Mouse (Mus musculus) MEL (cell line): ENCODE measurements around the gene Cacng2. TPM values are rescaled to one million over a fixed set of nuclear protein-coding genes. Genes with fewer than 3 reads are reported as not detected.

Source experiments
- DNase-seq: peaks from one replicate; pipeline ENCODE4 v3.0.0; 2011; ENCODE audit warnings: low read depth, low spot score
- H3K27ac ChIP-seq: 2 replicates; pipeline ENCODE4 v1.5.1; 2012; ENCODE audit warnings: low read depth, mild to moderate bottlenecking, control low read depth, low read length, moderate library complexity; ENCODE audit not compliant: control insufficient read depth
- H3K27me3 ChIP-seq, 2 experiments: fragments of 150-350 bp in 1 of 2; sonication (generic) in 1 of 2; 2 replicates each; pipeline ENCODE4 v1.6.1; 2012; ENCODE audit warnings: low read length in 2 of 2, mild to moderate bottlenecking in 2 of 2, improper control_type of control experiment in 1 of 2, moderate library complexity in 1 of 2; ENCODE audit not compliant: insufficient read depth in 2 of 2, control insufficient read depth in 1 of 2
- H3K36me3 ChIP-seq, 2 experiments: 2 replicates each; pipeline ENCODE4 v1.6.1; 2012 to 2014; ENCODE audit warnings: low read length in 2 of 2, improper control_type of control experiment in 1 of 2, inconsistent platforms in 1 of 2, mild to moderate bottlenecking in 1 of 2; ENCODE audit not compliant: insufficient read depth in 2 of 2, control insufficient read depth in 1 of 2
- H3K4me1 ChIP-seq, 2 experiments: fragments of 150-350 bp in 1 of 2; sonication (generic) in 1 of 2; 2 replicates each; pipeline ENCODE4 v1.6.1; 2012; ENCODE audit warnings: low read length in 2 of 2, improper control_type of control experiment in 1 of 2, mild to moderate bottlenecking in 1 of 2; ENCODE audit not compliant: insufficient read depth in 2 of 2, control insufficient read depth in 1 of 2
- H3K4me3 ChIP-seq, 2 experiments: fragments of 150-350 bp in 1 of 2; sonication (generic) in 1 of 2; 2 replicates each; pipeline ENCODE4 v1.5.1; 2012; ENCODE audit warnings: low read depth in 2 of 2, low read length in 2 of 2, mild to moderate bottlenecking in 2 of 2, moderate library complexity in 2 of 2, control low read depth in 1 of 2, improper control_type of control experiment in 1 of 2; ENCODE audit not compliant: control insufficient read depth in 1 of 2, insufficient read depth in 1 of 2
- H3K79me2 ChIP-seq: 2 replicates; pipeline ENCODE4 v1.6.1; 2012; ENCODE audit warnings: mild to moderate bottlenecking, low read length, moderate library complexity; ENCODE audit not compliant: control insufficient read depth, poor library complexity, insufficient read depth
- H3K9ac ChIP-seq: 2 replicates; pipeline ENCODE4 v1.6.1; 2012; ENCODE audit warnings: low read depth, mild to moderate bottlenecking, control low read depth, low read length, moderate library complexity; ENCODE audit not compliant: control insufficient read depth, poor library complexity, severe bottlenecking
- H3K9me3 ChIP-seq: fragments of 150-350 bp; sonication (generic); replicated peaks from 2 replicates; pipeline ENCODE4 v1.6.1; 2012; ENCODE audit warnings: mild to moderate bottlenecking, low read length, improper control_type of control experiment, moderate library complexity; ENCODE audit not compliant: insufficient read depth
- BHLHE40 ChIP-seq: IDR thresholded peaks from 2 replicates; pipeline ENCODE4 v1.6.1; 2012; ENCODE audit warnings: low read depth, mild to moderate bottlenecking, inconsistent platforms, low read length, improper control_type of control experiment, borderline replicate concordance
- CHD1 ChIP-seq: IDR thresholded peaks from 2 replicates; pipeline ENCODE4 v1.6.1; 2012; ENCODE audit warnings: low read depth, mild to moderate bottlenecking, inconsistent platforms, low read length, improper control_type of control experiment
- CHD2 ChIP-seq: IDR thresholded peaks from 2 replicates; pipeline ENCODE4 v1.6.1; 2011; ENCODE audit warnings: low read length, improper control_type of control experiment
- CTCF ChIP-seq, 3 experiments: IDR thresholded peaks in 2 of 3; conservative IDR thresholded peaks in 1 of 3; 2 replicates each; pipeline ENCODE4 v1.5.1; 2011 to 2012; ENCODE audit warnings: low read length in 3 of 3, low read depth in 2 of 3, mild to moderate bottlenecking in 2 of 3, improper control_type of control experiment in 1 of 3, inconsistent platforms in 1 of 3, mixed read lengths in 1 of 3, moderate library complexity in 1 of 3; ENCODE audit not compliant: control insufficient read depth in 1 of 3, insufficient read depth in 1 of 3, poor library complexity in 1 of 3, severe bottlenecking in 1 of 3
- E2F4 ChIP-seq: IDR thresholded peaks from 2 replicates; pipeline ENCODE4 v1.6.1; 2011; ENCODE audit warnings: low read depth, low read length, improper control_type of control experiment, borderline replicate concordance
- ELF1 ChIP-seq: IDR thresholded peaks from 2 replicates; pipeline ENCODE4 v1.6.1; 2014; ENCODE audit warnings: low read depth, mild to moderate bottlenecking, inconsistent platforms, low read length, improper control_type of control experiment, moderate library complexity
- EP300 ChIP-seq, 2 experiments: IDR thresholded peaks; 2 replicates each; pipeline ENCODE4 v1.6.1; 2011; ENCODE audit warnings: improper control_type of control experiment in 2 of 2, low read length in 2 of 2, low read depth in 1 of 2, mild to moderate bottlenecking in 1 of 2
- ETS1 ChIP-seq: IDR thresholded peaks from 2 replicates; pipeline ENCODE4 v1.6.1; 2012; ENCODE audit warnings: low read depth, mild to moderate bottlenecking, inconsistent platforms, low read length, improper control_type of control experiment, moderate library complexity
- GABPA ChIP-seq: IDR thresholded peaks from 2 replicates; pipeline ENCODE4 v1.6.1; 2012; ENCODE audit warnings: low read depth, mild to moderate bottlenecking, inconsistent platforms, low read length, improper control_type of control experiment, moderate library complexity
- JUND ChIP-seq: IDR thresholded peaks from 2 replicates; pipeline ENCODE4 v1.6.1; 2011; ENCODE audit warnings: low read depth, mild to moderate bottlenecking, improper control_type of control experiment, low read length
- KAT2A ChIP-seq: conservative IDR thresholded peaks from 2 replicates; pipeline ENCODE4 v1.6.1; 2012; ENCODE audit warnings: low read depth, low read length, improper control_type of control experiment, inconsistent platforms
- MAZ ChIP-seq: IDR thresholded peaks from 2 replicates; pipeline ENCODE4 v1.6.1; 2012; ENCODE audit warnings: low read depth, mild to moderate bottlenecking, inconsistent platforms, low read length, improper control_type of control experiment
- MEF2A ChIP-seq: IDR thresholded peaks from 2 replicates; pipeline ENCODE4 v1.6.1; 2014; ENCODE audit warnings: low read depth, mild to moderate bottlenecking, inconsistent platforms, low read length, improper control_type of control experiment; ENCODE audit not compliant: poor library complexity, insufficient replicate concordance, severe bottlenecking; ENCODE audit errors: extremely low read depth
- MXI1 ChIP-seq: IDR thresholded peaks from 2 replicates; pipeline ENCODE4 v1.6.1; 2011; ENCODE audit warnings: mild to moderate bottlenecking, low read depth, low read length, improper control_type of control experiment
- MYB ChIP-seq: IDR thresholded peaks from 2 replicates; pipeline ENCODE4 v1.6.1; 2011; ENCODE audit warnings: mild to moderate bottlenecking, low read depth, low read length, improper control_type of control experiment
- MYC ChIP-seq: IDR thresholded peaks from 2 replicates; pipeline ENCODE4 v1.6.1; 2011; ENCODE audit warnings: low read depth, mild to moderate bottlenecking, low read length, improper control_type of control experiment, moderate library complexity
- NELFE ChIP-seq: IDR thresholded peaks from 2 replicates; pipeline ENCODE4 v1.6.1; 2011; ENCODE audit warnings: low read depth, low read length, improper control_type of control experiment
- NRF1 ChIP-seq: IDR thresholded peaks from 2 replicates; pipeline ENCODE4 v1.6.1; 2014; ENCODE audit warnings: low read depth, mild to moderate bottlenecking, inconsistent platforms, low read length, improper control_type of control experiment, moderate library complexity; ENCODE audit not compliant: poor library complexity, insufficient read depth, severe bottlenecking
- POLR2AphosphoS2 ChIP-seq: IDR thresholded peaks from 2 replicates; pipeline ENCODE4 v1.6.1; 2011; ENCODE audit warnings: low read length, improper control_type of control experiment
- POLR2AphosphoS5 ChIP-seq: IDR thresholded peaks from 2 replicates; pipeline ENCODE4 v1.6.1; 2012; ENCODE audit warnings: low read depth, borderline replicate concordance, mild to moderate bottlenecking, inconsistent platforms, low read length, moderate library complexity, mixed read lengths
- RAD21 ChIP-seq: IDR thresholded peaks from 2 replicates; pipeline ENCODE4 v1.6.1; 2011; ENCODE audit warnings: mild to moderate bottlenecking, low read depth, low read length, improper control_type of control experiment
- RCOR1 ChIP-seq: IDR thresholded peaks from 2 replicates; pipeline ENCODE4 v1.6.1; 2012; ENCODE audit warnings: low read depth, mild to moderate bottlenecking, inconsistent platforms, low read length, improper control_type of control experiment
- SIN3A ChIP-seq: IDR thresholded peaks from 2 replicates; pipeline ENCODE4 v1.6.1; 2012; ENCODE audit warnings: low read length, improper control_type of control experiment, inconsistent platforms
- TAL1 ChIP-seq: IDR thresholded peaks from 2 replicates; pipeline ENCODE4 v1.6.1; 2012; ENCODE audit warnings: mild to moderate bottlenecking, inconsistent platforms, low read length, moderate library complexity, mixed read lengths
- TBP ChIP-seq: IDR thresholded peaks from 2 replicates; pipeline ENCODE4 v1.8.0; 2011; ENCODE audit warnings: low read depth, low read length, improper control_type of control experiment
- USF1 ChIP-seq: IDR thresholded peaks from 2 replicates; pipeline ENCODE4 v1.6.1; 2014; ENCODE audit warnings: low read depth, mild to moderate bottlenecking, inconsistent platforms, low read length, improper control_type of control experiment, moderate library complexity
- ZC3H11A ChIP-seq: IDR thresholded peaks from 2 replicates; pipeline ENCODE4 v1.6.1; 2012; ENCODE audit warnings: low read depth, mild to moderate bottlenecking, inconsistent platforms, low read length, improper control_type of control experiment
- ZKSCAN1 ChIP-seq: IDR thresholded peaks from 2 replicates; pipeline ENCODE4 v1.6.1; 2012; ENCODE audit warnings: low read depth, mild to moderate bottlenecking, inconsistent platforms, low read length, improper control_type of control experiment, moderate library complexity
- ZMIZ1 ChIP-seq: IDR thresholded peaks from 2 replicates; pipeline ENCODE4 v1.6.1; 2012; ENCODE audit warnings: low read depth, mild to moderate bottlenecking, inconsistent platforms, low read length, improper control_type of control experiment, moderate library complexity
- ZNF384 ChIP-seq: IDR thresholded peaks from 2 replicates; pipeline ENCODE4 v1.6.1; 2012; ENCODE audit warnings: low read depth, mild to moderate bottlenecking, inconsistent platforms, low read length, improper control_type of control experiment
- polyA plus RNA-seq, 2 experiments: library from polyadenylated mRNA; stranded (reverse) in 1 of 2; unstranded in 1 of 2; fragments of >175 nt in 1 of 2; fragments of >200 nt in 1 of 2; gene quantifications; 2 replicates each; pipeline versions ENCODE4 v1.2.1 to v1.2.4; 2012; ENCODE audit warnings: low replicate concordance in 2 of 2, low read depth in 1 of 2; ENCODE audit not compliant: insufficient read length in 2 of 2, insufficient read depth in 1 of 2, missing spikeins in 1 of 2
- total RNA-seq: library from RNA; depleted of rRNA; stranded (reverse); fragments of 300-350 nt; gene quantifications from 2 replicates; pipeline ENCODE4 v1.2.3, GENCODE M21; 2012

The Cacng2 gene
- total and polyA plus RNA-seq, 3 experiments = not detected

DNA sequence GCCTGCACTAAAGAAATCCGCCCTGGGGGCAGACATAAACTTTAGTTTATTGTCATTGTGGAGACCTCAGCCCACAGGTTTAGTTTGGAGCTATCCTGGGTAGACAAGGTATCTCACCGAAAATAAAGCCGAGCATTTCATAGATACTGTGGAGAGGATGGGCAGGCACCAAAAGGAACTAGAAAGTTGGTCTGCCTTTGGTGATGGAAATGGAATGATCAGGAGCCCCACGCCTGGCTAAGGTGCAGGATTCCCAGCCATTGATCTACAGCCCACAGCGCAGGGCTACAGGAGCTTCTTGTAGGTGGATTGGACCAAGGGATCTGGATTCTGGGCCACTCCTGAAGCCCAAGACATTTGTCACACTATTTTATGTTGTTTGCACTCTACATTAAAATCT, 162.2 kb downstream of the Cacng2 start:
- TF ChIP-seq CHD2 (peak; percentile 7), BHLHE40 (no peak), ELF1 (no peak), ZMIZ1 (0 out of 2 replicates have a peak, but pooled peaks have one; percentile 49), SIN3A (0 out of 2 replicates have a peak, but pooled peaks have one; percentile 21), RAD21 (no peak)
- TF ChIP-seq, all 39 proteins: peak for 3
- H3K27ac ChIP-seq = no peak overlapping the region
- no peaks in the 10 kb centered on the region for H3K9me3 ChIP-seq
- peak overlapping the region; percentile 59 for H3K9ac ChIP-seq
- DNase-seq = peak; percentile 45
- no peaks in the 10 kb centered on the region; the same call in none of the 2 replicates for H3K79me2 ChIP-seq
- no peaks in the 10 kb centered on the region for H3K27me3 ChIP-seq
- no peak overlapping the region for H3K4me3 ChIP-seq
- peaks cover 4 to 16% of the 10 kb centered on the region in 2 experiments; a peak in 3 of 4 replicates for H3K4me1 ChIP-seq
- H3K36me3 ChIP-seq = peaks cover 3 to 8% of the 10 kb centered on the region in 2 experiments

DNA sequence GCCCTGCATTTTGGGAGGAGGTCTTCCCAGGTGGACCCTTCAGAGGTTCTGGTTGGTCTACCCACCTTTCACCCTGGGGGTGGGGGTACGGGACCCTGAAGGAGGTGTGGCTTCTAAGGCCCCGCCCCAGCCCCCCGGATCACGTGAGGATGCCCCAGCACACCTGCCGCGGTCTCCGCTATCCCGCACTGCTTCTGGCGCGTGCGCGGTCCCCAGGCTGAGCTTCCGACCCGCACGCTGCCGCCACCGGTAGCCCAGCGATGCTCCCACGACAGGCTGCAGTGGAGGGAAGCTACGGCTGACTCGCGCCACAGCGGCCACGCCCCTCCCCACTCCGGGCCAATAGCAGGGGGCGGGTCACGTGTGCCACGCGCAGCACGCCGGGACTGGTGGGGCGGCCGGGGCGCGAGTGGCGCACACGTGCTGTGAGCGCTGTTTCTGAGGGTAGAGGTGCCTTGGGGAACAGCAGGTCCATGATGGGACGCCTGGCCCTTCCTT, 163.4 kb downstream of the Cacng2 start, which contains the start of gene Foxred2:
Gene Foxred2, minus strand, starts transcription at position 319 of the 498 bp plus-strand sequence.
- peaks cover 0 to 8% of the 10 kb centered on the region in 2 experiments; a peak in 3 of 4 replicates for H3K36me3 ChIP-seq
- H3K27me3 ChIP-seq = no peaks in the 10 kb centered on the region
- H3K4me3 ChIP-seq = peak within 1 kb of the TSS; percentile 46 to 55
- peaks cover 4 to 16% of the 10 kb centered on the region in 2 experiments; a peak in 3 of 4 replicates for H3K4me1 ChIP-seq
- H3K9me3 ChIP-seq = no peaks in the 10 kb centered on the region
- peak; percentile 93 for DNase-seq
- H3K79me2 ChIP-seq = no peaks in the 10 kb centered on the region; the same call in none of the 2 replicates
- peak within 1 kb of the TSS; percentile 66 for H3K9ac ChIP-seq
- peak within 1 kb of the TSS; percentile 52 for H3K27ac ChIP-seq
- TF ChIP-seq MEF2A (no peak), MXI1 (peak; percentile 99), JUND (no peak), E2F4 (no peak), ZNF384 (no peak), SIN3A (peak; percentile 89), MYB (no peak), POLR2AphosphoS5 (no peak; the same call in 1 of the 2 replicates), NRF1 (peak; percentile 60), MYC (peak; percentile 86; the same call in 1 of the 2 replicates), ZMIZ1 (peak; percentile 69), KAT2A (no peak), USF1 (peak; percentile 98), POLR2AphosphoS2 (peak; percentile 46; the same call in 1 of the 2 replicates), ELF1 (no peak), MAZ (peak; percentile 78; the same call in 1 of the 2 replicates), RCOR1 (no peak), CTCF (IDR thresholded peaks at IDR 0.05 in 2 of 3, conservative IDR thresholded peaks at IDR 0.05 in 1 of 3; ENCODE audit: control insufficient read depth in 1 of 3, insufficient read depth in 1 of 3, low read depth in 2 of 3, low read length in 3 of 3, poor library complexity in 1 of 3, severe bottlenecking in 1 of 3) (peak in 1 of 3 experiments; percentile 16; a peak in 2 of 6 replicates), EP300 (IDR thresholded peaks at IDR 0.05; ENCODE audit: low read depth in 1 of 2, low read length in 2 of 2) (no peak), GABPA (no peak), CHD1 (no peak), RAD21 (no peak), NELFE (peak; percentile 83), ZC3H11A (no peak), ZKSCAN1 (no peak), ETS1 (no peak), CHD2 (no peak), TBP (no peak; the same call in 1 of the 2 replicates), TAL1 (no peak)
